Mouse (Mus musculus) lung, embryonic 14.5 days (tissue): ENCODE measurements around the gene Kcnk7. TPM values are rescaled to one million over a fixed set of nuclear protein-coding genes. Genes with fewer than 3 reads are reported as not detected.

Experiments
- ATAC-seq: fragments of 200-750 bp; cut with Nextera tagmentation; 2 replicates; pipeline ENCODE4 v1.8.0; 2017; ENCODE audit warnings: mild to moderate bottlenecking, moderate TSS enrichment, moderate library complexity; ENCODE audit not compliant: insufficient read depth
- DNase-seq: peaks from one replicate; pipeline ENCODE4 v3.0.0-alpha.2; 2015
- H3K27ac ChIP-seq: fragments of 300-500 bp; sonication (generic); 2 replicates; pipeline ENCODE4 v1.5.1; 2014; ENCODE audit warnings: low read depth, mild to moderate bottlenecking, moderate library complexity
- H3K27me3 ChIP-seq: fragments of 300-500 bp; sonication (generic); 2 replicates; pipeline ENCODE4 v1.6.1; 2014; ENCODE audit warnings: low read length, control low read depth; ENCODE audit not compliant: insufficient read depth
- H3K36me3 ChIP-seq: fragments of 300-500 bp; sonication (generic); 2 replicates; pipeline ENCODE4 v1.6.1; 2014; ENCODE audit warnings: control low read depth; ENCODE audit not compliant: insufficient read depth
- H3K4me1 ChIP-seq: fragments of 300-500 bp; sonication (generic); 2 replicates; pipeline ENCODE4 v1.6.1; 2014; ENCODE audit warnings: antibody characterized with exemption, control low read depth; ENCODE audit not compliant: insufficient read depth
- H3K4me2 ChIP-seq: fragments of 300-500 bp; sonication (generic); 2 replicates; pipeline ENCODE4 v1.6.1; 2014; ENCODE audit warnings: mild to moderate bottlenecking
- H3K4me3 ChIP-seq: fragments of 300-500 bp; sonication (generic); 2 replicates; pipeline ENCODE4 v1.5.1; 2014; ENCODE audit warnings: low read depth, low read length
- H3K9ac ChIP-seq: fragments of 300-500 bp; sonication (generic); 2 replicates; pipeline ENCODE4 v1.6.1; 2014
- H3K9me3 ChIP-seq: fragments of 300-500 bp; sonication (generic); 2 replicates; pipeline ENCODE4 v1.6.1; 2016; ENCODE audit warnings: low read depth, low read length, control low read depth
- CTCF ChIP-seq: IDR thresholded peaks from 2 replicates; pipeline ENCODE4 v1.5.1; 2016; ENCODE audit warnings: antibody characterized with exemption, low read depth
- WGBS: fragments of 180-500 bp; shearing (Covaris S2); extraction: QIAGEN DNeasy Blood & Tissue Kit; methylation state at CpG from one replicate; pipeline ENCODE4 v1.1.7; 2014; 5-methylcytosine and 5-hydroxymethylcytosine counted together
- polyA plus RNA-seq: library from polyadenylated mRNA; unstranded; fragments of >200 nt; fragmentation: Nextera tagmentation; extraction: Ambion mirVana; gene quantifications from 2 replicates; pipeline ENCODE4 v1.2.1, GENCODE M21; 2014

Gene Kcnk7
- polyA plus RNA-seq, 1 experiment from 2014 or later = 0.47 TPM

- Histone ChIP-seq H3K9me3 (no peaks in the 10 kb centered on the region), H3K27me3 (peaks cover 5% of the 10 kb centered on the region), H3K4me1 (peaks cover 42% of the 10 kb centered on the region), H3K36me3 (0 out of 2 replicates have a peak, but pooled peaks cover 4% of the 10 kb centered on the region), H3K9ac (peak overlapping the region; percentile 89), H3K4me2 (peak overlapping the region; percentile 97), H3K4me3 (peak overlapping the region; percentile 81), H3K27ac (peak overlapping the region; percentile 96)
- ATAC-seq (peak; percentile 21), DNase-seq (no peak)
- no peak for TF ChIP-seq CTCF
- under 1% methylated on average over 32 of the region's 32 CpGs for WGBS
Observed at GRCm38 (mm10) chr19:5742241-5742641, 38.1 kb downstream of the Kcnk7 start.

DNA sequence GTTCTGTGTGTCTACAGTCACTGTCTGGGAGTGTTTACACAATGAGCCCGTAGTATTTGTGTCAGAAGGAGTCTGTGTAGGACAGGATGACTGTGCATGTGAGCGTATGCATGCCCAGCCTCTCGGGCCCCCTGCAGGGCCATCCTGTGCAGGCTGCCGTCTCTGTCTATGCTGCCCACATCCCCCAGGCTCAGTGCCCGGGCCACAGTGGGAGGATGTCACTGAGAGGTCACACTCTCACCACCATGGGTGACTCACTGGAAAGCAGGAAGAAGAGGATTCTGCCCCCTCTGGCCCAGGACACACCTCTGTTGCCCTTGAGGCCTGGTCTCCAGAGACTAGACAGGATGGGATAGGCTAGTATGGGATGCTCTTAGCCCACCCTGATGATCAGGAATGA is 39.4 kb downstream of the Kcnk7 start:
- Histone ChIP-seq H3K27me3 (peaks cover 5% of the 10 kb centered on the region), H3K4me3 (peak overlapping the region; percentile 81), H3K9me3 (no peaks in the 10 kb centered on the region), H3K36me3 (peaks cover 11% of the 10 kb centered on the region; the same call in 1 of the 2 replicates), H3K9ac (peak overlapping the region; percentile 35; the same call in 1 of the 2 replicates), H3K4me2 (peak overlapping the region; percentile 97), H3K27ac (no peak overlapping the region), H3K4me1 (peaks cover 42% of the 10 kb centered on the region)
- WGBS = 39% methylated on average over 5 of the region's 5 CpGs
- no peak for ATAC-seq
- no peak for TF ChIP-seq CTCF
- peak; percentile 33 for DNase-seq

GRCm38 (mm10) chr19:5745756-5746710 is 41.9 kb downstream of the Kcnk7 start:
- Histone ChIP-seq H3K36me3 (peaks cover 20% of the 10 kb centered on the region; the same call in 1 of the 2 replicates), H3K9ac (peak overlapping the region; percentile 43), H3K27ac (no peak overlapping the region), H3K4me1 (peaks cover 32% of the 10 kb centered on the region), H3K9me3 (no peaks in the 10 kb centered on the region), H3K4me3 (peak overlapping the region; percentile 20), H3K4me2 (peak overlapping the region; percentile 60), H3K27me3 (peaks cover 20% of the 10 kb centered on the region)
- ATAC-seq = no peak
- TF ChIP-seq CTCF = no peak
- WGBS = 11% methylated on average over 35 of the region's 36 CpGs
- no peak for DNase-seq

DNA sequence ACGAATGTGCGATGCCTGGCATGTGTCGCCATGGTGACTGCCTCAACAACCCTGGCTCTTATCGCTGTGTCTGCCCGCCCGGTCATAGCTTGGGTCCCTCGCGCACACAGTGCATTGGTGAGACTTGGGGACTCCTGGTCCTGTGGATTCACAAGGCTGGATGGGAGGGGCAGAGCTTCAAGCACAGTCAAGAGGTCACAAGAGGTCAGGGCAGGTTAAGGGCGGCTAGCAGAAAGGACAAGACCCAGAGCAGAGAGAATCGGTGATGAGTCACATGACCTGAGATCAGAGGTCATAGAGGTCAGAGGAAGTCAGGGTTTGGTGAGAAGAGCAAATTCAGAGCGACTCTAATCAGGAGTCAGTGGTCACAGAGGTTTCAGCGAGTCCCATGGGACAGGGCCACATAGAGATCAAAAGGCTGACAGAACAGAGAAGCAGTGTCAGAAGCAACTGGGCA is 42.8 kb downstream of the Kcnk7 start:
- no peaks in the 10 kb centered on the region for H3K9me3 ChIP-seq
- ATAC-seq = no peak
- peaks cover 29% of the 10 kb centered on the region for H3K4me1 ChIP-seq
- H3K4me2 ChIP-seq = no peak overlapping the region
- H3K4me3 ChIP-seq = no peak overlapping the region
- no peak overlapping the region for H3K9ac ChIP-seq
- DNase-seq = no peak
- 36% methylated on average over 12 of the region's 12 CpGs for WGBS
- peaks cover 28% of the 10 kb centered on the region; the same call in 1 of the 2 replicates for H3K36me3 ChIP-seq
- no peak for TF ChIP-seq CTCF
- H3K27me3 ChIP-seq = peaks cover 29% of the 10 kb centered on the region
- H3K27ac ChIP-seq = no peak overlapping the region

- Histone ChIP-seq H3K9me3 (no peaks in the 10 kb centered on the region), H3K4me3 (no peak overlapping the region), H3K9ac (no peak overlapping the region), H3K27ac (no peak overlapping the region), H3K36me3 (peaks cover 44% of the 10 kb centered on the region; the same call in 1 of the 2 replicates), H3K4me1 (peaks cover 16% of the 10 kb centered on the region), H3K27me3 (peaks cover 33% of the 10 kb centered on the region), H3K4me2 (no peak overlapping the region)
- TF ChIP-seq CTCF = no peak
- no peak for DNase-seq
- no peak for ATAC-seq
- WGBS = 73% methylated on average over 6 of the region's 6 CpGs
Observed at GRCm38 (mm10) chr19:5749476-5749875, 45.3 kb downstream of the Kcnk7 start.

DNA sequence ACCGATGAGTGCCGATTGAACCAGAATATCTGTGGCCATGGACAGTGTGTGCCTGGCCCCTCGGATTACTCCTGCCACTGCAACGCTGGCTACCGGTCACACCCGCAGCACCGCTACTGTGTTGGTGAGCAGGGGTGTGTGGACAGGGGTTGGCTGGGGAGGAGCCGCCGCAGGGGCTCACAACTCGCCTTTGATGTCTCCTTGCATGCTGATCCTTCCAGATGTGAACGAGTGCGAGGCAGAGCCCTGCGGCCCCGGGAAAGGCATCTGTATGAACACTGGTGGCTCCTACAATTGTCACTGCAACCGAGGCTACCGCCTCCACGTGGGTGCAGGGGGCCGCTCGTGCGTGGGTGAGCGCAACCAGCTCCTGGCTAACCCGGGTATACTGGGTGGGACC is 46.8 kb downstream of the Kcnk7 start:
- H3K36me3 ChIP-seq = peaks cover 46% of the 10 kb centered on the region; the same call in 1 of the 2 replicates
- no peak overlapping the region for H3K27ac ChIP-seq
- no peaks in the 10 kb centered on the region for H3K9me3 ChIP-seq
- H3K4me3 ChIP-seq = no peak overlapping the region
- TF ChIP-seq CTCF = no peak
- DNase-seq = no peak
- H3K27me3 ChIP-seq = peaks cover 27% of the 10 kb centered on the region
- peaks cover 8% of the 10 kb centered on the region for H3K4me1 ChIP-seq
- H3K9ac ChIP-seq = no peak overlapping the region
- WGBS = 20% methylated on average over 22 of the region's 22 CpGs
- no peak for ATAC-seq
- H3K4me2 ChIP-seq = no peak overlapping the region

DNA sequence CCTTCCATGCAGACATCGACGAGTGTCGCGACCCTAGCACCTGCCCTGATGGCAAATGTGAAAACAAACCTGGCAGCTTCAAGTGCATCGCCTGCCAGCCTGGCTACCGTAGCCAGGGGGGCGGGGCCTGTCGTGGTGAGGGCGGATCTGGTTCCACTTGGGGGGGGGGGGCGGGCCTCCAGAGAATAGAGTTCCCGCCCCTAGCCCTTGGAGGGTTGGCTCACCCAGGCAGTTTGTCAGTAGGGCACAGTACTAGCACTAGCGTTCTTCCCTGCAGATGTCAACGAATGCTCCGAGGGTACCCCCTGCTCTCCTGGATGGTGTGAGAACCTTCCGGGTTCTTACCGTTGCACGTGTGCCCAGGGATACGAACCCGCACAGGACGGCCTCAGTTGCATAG is 47.6 kb downstream of the Kcnk7 start:
- DNase-seq (peak; percentile 72), ATAC-seq (peak; percentile 36; the same call in 1 of the 2 replicates)
- Histone ChIP-seq H3K9me3 (no peaks in the 10 kb centered on the region), H3K4me2 (peak overlapping the region; percentile 10; the same call in 1 of the 2 replicates), H3K36me3 (peaks cover 46% of the 10 kb centered on the region; the same call in 1 of the 2 replicates), H3K4me3 (no peak overlapping the region), H3K27ac (no peak overlapping the region), H3K9ac (no peak overlapping the region), H3K4me1 (peaks cover 5% of the 10 kb centered on the region; the same call in 1 of the 2 replicates), H3K27me3 (peaks cover 27% of the 10 kb centered on the region)
- 8% methylated on average over 20 of the region's 20 CpGs for WGBS
- TF ChIP-seq CTCF = no peak
